Mouse (Mus musculus) NIH3T3 (cell line): Measurements from ENCODE around the gene Tmem104.
A peak's percentile ranks its signal among the peaks of the same experiment; 100 is the strongest.

Source experiments
- DNase-seq: peaks from one replicate; pipeline ENCODE4 v3.0.0-alpha.2; 2012; ENCODE audit warnings: low read depth

The Tmem104 gene

DNA sequence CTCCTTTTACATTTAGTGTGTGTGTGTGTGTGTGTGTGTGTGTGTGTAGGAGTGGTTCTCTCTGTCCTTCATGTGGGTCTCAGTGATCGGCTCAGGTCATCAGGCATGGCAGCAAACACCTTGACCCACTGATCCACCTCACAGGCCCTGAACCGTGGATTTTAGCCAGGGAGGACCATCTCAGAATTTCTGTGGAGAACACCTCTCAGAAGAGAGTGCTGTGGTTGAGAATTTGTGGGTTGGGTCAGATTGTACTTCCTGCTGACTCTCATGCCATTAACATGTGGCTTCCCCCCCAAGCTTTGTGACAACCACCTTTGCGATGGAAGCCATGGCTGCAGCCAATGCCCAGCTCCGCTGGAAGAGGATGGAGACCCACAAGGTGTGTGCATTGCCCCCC is 13.2 kb downstream of the Tmem104 start:
- no peak for DNase-seq

DNA sequence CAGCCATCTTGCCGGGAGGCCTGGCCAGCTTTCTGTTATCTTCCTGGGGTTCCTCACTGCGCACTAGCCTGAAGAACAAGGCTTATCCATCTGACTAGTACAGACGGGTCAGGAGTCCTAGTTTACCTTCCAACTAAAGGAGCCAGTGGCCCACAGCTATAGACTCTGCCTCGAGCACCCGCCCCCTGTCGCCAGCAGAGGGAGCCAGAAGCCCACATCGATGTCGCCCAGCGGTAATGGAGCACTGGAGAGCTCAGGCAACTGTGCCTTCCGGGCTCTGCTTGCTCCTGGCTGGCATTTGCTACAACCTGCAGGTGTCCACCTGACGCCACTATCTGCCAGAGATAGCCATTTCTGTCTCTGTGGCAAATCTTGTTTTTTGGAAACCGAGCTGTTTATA is 15.0 kb downstream of the Tmem104 start:
- DNase-seq = peak; percentile 86

DNA sequence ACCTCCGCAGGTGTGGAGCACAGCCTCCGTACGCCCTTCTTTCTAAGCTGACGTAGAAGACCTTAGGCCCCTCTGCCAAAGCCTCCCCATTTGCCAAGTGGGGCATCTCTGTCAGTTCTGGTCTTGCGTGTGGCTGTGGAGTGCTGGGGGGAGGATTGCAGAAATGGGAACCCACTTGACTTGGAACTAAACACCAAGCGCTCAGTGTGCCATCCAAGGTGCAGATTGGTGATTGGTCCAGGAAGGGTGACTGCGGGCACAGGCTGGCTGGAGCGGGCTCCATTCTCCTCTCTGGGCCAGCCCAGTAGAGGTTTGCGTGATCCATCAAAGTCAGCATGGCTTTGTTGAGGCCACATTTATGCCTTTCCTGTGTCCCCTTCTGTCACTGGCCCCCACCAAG is 15.5 kb downstream of the Tmem104 start:
- DNase-seq = no peak

DNA sequence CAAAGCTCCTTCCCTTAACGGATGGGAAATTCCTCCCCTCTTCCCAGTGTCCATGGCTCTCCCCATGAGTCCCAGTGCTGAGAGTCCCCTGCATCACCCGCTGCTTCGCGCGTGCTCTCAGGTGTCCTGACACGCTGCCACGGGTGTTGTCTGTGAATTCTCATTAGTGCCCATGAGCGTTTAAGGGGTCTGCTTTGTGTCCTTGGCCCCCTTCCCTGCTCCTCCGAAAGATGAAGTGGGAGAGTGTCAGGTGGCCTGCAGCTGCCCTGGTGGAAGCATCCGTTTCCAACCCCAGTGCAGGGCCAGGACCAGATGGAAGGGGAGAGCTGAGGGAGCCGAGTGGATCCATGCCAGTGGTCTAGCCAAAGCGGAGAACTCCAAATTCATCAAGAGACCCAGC is 20.8 kb downstream of the Tmem104 start:
- DNase-seq = no peak

DNA sequence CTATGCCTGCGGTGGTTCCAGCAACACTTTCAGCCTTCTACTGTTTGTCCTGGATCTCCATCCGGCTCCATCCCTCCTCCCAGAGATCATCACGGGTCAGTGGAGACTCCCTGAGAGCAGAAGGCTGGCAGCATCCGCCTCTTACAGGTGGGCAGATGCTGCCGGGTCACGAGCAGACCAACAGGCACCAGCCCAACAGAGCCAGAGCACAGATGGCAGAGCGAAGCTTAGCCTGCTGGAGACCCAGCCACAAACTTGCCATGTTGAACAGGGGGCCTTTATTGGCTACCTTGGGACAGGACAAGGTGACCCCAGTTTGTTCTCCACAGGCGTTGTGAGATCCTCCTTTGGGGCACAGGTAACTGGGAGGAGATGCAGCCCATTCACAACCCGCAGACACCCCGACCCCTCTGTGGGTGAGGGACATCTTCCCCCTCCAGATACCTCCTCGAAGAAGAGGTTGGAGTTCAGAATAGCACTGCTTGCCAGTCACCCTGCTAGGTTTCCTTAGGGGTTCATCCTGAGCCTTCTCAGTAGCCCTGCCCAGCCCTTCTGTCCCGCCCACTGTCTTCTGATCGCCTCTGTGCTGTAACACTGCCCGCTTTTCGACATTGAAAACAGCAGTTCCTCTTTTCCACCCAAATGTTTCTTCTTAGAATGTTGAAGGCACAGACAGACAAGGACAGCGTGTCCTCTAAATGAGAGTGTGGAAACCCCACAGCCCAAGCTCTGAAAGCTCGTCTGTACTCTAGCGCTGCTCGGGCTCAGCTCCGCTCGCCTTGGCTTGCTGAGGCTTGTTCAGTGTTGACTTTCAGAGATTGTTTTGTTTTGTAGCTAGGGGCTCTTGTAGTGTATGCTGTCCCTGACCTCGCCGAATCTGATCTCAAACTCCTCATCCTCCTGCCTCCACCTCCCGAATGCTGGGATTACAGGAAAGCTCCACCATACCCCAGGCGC is 21.8 kb downstream of the Tmem104 start:
- no peak for DNase-seq

DNA sequence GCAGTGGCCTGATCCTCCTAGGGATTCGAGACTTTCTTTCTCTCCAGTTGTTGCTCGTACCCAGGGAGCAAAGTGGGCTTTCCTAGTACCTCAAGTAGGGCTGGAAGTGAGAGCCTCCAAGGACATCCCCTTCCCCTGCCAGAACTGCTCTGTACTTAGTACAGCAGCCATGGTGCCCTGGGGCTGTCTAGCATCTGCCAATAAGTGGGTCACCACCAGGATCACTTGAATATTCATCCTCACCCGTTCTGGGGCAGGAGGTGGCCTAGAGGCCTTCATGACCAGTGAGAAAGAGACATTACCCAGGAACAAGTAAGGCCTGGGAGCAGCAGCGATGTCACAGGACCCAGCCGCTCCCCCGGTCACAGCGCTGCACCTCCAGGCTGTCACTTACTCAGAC is 22.7 kb downstream of the Tmem104 start:
- no peak for DNase-seq

DNA sequence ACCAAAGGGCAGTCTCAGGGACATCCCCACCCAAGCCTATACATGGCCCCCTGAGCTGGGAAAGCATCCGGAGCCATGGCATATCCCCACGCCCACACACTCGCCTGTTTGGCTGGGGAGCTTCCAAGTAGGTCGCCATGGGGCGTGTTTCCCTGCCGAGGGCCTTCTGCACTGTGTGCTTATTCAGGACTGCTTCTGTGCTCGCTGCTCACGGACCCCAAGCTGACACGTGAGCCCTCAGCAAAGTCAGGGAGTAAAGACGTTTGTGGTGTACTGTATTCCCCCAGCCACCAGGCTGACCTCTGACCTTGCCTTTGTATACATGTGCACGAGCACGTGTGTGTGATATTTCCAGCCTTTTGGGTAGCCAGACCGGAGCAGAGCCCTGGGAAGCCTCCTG is 24.8 kb downstream of the Tmem104 start:
- no peak for DNase-seq

DNA sequence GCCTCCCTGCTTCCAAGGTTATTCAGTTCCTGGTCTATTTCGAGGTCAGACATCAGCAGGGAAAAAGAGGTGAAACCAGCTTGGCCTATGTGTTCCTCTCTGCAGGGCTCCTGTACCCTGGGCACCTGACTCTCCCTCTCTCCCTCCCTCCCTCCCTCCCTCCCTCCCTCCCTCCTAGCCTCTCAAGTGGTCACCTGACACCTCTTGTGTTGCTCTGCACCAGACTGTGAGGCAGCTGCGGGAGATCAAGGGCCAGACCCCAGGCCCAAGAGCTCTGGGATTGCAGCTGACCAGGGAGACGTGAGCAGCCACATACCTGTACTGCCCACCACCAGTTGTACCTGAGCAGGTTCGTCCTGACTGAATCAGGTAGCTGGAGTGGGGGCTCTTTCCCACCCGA is 27.8 kb downstream of the Tmem104 start:
- DNase-seq = no peak

DNA sequence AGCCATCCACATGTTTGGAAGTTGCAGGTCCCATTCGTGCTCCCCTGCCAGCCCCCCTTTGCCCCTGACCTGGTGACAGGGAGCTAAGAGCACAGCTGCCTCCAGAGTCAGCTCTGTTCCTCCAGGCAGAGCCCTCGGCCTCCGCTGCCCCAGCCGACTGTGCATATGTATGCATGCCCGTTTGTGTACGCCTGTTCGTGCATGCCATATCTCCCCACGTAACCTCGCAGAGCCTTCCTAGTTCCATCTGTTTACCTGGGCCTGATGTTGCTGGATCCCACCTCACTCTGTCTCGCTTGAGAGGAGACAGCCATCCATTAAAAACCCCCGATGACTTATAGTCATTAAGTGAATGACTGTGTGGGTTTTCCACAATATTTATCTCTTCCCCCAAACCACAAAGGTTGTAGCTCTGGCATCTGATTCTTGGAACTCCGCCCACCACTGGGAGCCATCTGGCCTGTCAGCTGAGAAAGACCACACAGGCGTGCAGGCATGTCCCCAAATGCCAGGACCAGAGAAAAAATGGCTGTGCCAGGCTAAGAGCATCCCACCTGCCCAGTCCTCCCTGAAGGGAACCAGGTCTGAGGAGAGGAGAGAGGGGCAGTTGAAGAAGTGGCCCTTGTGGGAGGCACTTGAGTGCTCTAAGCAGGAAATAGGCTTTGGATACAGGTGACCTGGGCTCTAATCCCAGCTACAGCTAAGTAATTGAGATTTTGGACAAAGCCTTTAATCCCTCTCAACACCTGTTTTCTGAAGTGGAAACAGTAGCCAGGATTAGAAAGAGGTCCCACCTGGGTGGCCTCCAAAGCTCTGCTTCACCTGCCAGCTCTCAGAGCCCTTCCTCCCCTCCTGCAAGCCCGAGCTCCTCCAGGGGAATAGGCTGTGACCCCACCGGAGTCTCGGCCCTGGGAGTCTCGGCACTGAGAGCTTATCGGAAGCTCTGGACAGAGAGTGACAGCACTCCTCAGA is 30.4 kb downstream of the Tmem104 start:
- peak; percentile 38 for DNase-seq

DNA sequence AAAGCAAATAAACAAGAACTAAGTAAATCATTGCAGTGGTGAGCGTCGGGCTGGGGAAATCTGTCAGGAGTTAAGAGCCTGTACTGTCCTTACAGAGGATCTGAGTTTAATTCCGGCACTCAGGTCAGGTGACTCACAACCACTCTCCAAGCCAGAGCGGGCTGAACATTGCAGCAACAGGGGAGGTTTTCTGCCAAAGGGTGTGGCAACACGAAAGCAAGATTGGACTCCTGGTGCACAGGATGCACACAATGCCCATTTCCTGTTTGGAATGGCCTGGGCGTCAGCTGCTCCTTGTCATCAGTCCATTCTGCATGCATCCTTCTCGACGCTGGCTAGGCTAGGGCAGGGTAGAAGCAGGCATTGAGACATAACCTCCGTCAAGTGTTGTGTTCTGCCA is 32.0 kb downstream of the Tmem104 start:
- DNase-seq = peak; percentile 84

DNA sequence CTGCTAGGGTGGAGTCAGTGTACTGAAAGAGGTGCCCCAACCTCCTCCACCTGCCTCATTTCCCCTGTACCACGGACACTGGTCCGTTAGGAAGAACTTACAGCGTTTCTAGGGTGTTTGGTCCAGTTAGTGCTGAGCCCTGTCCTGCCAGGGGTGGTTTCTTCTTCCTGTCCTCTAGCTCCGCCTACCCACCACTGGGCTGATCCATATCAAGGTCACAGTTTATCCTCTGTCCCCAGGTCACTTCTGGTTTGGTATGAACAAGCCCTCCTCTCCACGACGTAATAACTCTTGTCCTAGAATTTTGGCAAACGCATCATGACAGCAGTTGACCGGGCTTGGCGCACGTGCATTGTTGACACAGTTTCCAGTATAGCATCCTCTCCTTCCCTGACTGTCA is 32.4 kb downstream of the Tmem104 start:
- DNase-seq = no peak

DNA sequence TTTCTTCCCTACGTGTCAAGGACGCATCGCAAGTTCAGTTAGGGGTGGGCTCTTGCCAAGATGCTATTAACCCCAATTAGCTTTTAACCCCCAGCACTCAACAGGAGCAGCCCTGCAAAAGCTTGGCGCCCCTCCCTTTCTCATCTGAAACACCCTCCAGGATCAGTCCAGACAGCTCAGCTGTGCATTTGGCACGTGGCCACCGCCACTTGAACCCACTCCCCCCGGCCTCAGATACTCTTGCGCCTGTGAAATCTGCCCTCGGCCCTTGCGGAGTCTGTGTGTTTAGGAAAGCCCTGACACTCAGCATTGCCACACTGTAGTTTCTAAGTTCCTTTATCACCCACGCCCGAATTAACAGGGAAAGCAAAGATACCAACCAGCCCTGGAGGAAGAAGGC is 34.8 kb downstream of the Tmem104 start:
- DNase-seq = peak; percentile 23

DNA sequence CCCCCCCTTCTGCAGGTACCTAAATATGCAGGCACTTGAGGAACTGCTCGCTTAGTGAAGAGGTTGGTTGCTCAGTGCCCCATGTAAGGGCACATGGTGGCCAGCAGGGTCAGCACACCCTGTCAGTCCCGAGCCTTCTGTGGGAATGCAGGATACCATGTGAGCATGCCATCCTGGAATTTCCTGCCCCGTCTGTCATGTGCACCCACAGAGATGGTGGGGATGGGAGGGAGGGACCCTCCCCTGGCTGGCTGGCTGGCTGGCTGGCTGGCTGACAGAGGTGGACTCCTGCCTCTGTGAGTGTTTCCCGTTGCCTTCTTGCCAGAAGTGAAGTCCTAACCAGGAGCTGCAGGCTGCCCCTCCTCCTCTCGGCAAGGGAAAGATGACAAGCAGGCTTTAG is 35.3 kb downstream of the Tmem104 start:
- DNase-seq = no peak

DNA sequence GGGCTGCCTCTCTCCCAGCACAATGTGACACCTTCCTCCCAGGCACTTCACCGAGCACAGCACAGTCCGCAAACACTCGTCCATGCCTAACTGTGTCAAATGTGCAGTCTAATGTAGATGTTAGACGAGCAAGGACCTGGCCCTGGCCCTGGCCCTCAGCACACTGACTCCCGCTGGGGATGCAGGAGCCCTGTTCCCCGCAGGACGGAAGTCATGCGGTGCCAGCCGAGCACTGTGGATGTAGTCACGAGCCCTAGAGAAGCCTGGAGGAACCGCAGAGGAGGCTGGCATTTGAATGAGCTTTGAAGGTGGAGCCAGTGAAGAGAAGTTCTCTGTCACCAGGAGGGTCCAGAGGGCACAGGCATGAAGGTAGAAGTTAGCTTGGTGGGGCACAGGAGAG is 36.2 kb downstream of the Tmem104 start:
- no peak for DNase-seq

DNA sequence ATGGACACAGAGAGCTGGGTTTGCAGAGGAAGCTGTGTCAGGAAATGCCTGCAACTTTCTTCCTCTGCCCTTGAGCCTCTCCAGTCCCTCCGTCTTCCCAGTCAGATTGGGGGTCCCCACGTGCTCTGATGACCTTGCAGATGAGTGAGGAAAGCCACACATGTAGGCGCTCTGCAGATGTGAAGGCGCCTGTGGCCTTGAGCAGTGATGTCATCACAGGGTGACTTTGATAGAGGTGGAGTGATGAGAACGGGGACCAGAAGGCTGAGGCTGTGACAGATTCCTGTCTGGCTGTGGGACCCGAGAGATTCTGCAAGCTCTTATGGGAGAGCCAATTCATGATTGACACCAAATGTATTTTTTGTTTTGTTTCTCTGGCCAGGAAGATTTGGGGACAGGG is 36.6 kb downstream of the Tmem104 start:
- DNase-seq = no peak

DNA sequence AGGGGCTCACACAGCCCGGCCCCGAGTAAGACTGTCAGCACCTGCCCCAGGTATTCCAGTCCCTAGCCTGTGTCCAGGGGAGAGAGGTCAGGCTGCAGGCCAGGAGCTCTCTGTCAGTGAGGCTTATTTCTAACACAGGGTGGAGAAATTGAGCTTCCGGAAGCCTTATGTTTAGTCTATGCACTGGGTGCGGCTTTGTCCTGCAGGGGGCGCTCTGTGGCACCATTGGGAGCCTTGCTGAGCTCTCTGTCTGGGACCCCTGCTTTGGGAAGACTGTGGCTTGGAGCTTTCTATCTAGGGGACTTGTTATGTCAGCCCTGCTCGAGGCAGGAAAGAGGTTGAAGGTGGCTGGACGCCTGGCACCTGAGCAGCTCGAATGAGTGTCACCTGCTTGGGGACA is 37.6 kb downstream of the Tmem104 start:
- peak; percentile 50 for DNase-seq

DNA sequence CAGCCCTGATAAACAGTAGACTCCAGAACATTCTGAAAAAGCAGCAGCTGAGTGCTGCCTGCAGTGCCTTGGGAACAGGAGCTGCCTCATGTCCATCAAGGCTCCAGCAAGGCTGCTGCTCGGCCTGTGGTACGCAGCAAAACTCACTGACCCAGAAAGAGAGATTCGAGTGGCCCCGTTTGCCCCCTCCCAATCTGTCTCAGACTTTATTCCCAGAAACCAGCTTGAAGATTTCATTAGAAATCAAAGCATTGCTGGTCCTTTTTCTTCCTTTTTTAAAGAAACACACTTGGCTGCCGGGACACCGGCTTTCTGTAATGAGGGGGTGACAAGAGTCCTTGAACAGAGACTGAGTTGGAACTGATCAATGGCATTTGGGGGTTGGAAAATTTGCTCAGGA is 38.0 kb downstream of the Tmem104 start:
- no peak for DNase-seq

DNA sequence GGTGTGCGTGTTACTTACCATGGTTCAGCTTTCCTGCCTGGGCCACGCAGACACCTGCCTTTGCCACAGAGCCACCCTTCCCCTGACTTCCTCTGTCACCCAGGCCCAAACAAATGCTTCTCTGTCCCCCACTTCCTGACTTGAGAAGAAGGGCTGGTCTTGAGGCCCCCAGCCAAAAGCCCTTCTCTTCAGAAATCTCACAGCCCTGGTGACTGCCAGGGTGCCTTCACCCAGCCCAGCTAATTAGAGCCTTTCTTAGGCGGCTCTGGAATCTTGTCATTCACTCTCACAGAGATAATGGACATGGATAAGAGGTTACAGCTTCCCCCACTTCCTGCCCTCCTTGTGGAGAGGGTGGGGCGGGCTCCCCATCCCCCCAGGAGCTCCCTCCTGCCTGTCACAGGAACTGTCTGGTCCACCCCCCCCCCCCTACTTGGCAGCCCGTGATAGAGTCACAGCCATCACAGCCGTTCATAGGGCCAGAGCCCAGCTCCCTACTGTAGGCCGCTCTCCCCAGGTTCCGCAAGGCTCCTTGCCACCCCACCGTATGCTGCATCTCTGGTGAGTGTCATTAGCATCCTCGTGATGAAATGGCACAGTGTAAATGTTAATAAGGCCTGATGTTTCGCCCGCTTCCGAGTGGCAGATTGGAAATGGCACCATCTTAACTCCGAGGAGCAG is 39.7 kb downstream of the Tmem104 start:
- no peak for DNase-seq

DNA sequence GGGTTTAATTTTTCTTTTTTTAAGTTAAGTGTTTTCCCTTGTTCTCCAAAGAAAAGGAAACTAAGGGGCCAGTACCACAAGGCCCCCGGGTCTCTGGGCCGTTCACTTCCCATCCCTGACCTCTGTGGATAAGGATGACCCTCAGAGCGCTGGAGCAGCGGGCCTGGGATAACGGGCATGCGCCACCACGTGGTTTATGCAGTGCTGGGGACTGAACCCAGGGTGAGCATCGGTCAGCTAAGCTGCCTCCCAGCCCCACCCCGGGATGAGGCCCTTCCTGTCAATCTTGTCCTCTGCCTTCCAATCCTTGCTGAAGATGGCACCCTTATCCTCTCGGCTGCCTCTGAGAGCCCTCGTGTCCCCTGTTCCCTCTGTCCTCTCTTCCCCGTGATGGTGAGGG is 40.4 kb downstream of the Tmem104 start:
- DNase-seq = no peak

DNA sequence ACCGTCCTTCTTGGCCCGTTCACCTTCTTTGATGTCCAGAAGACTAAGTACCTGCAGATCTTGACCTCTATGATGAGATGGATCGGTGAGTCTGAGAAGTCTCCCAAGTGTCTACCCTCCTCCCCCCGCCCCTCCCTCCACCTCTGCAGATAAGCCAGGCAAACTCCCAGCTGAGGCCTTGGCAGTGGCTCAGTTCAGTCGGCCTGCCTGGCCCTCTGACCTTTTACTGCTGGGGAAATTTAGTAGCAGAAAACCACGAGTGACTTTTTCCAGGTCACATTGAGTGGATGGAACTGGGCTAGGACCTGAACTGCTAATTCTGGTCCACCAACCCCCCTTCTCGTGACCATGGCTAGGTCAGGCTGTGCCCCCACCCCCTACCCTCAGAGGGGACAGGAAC is 41.1 kb downstream of the Tmem104 start:
- DNase-seq = no peak

DNA sequence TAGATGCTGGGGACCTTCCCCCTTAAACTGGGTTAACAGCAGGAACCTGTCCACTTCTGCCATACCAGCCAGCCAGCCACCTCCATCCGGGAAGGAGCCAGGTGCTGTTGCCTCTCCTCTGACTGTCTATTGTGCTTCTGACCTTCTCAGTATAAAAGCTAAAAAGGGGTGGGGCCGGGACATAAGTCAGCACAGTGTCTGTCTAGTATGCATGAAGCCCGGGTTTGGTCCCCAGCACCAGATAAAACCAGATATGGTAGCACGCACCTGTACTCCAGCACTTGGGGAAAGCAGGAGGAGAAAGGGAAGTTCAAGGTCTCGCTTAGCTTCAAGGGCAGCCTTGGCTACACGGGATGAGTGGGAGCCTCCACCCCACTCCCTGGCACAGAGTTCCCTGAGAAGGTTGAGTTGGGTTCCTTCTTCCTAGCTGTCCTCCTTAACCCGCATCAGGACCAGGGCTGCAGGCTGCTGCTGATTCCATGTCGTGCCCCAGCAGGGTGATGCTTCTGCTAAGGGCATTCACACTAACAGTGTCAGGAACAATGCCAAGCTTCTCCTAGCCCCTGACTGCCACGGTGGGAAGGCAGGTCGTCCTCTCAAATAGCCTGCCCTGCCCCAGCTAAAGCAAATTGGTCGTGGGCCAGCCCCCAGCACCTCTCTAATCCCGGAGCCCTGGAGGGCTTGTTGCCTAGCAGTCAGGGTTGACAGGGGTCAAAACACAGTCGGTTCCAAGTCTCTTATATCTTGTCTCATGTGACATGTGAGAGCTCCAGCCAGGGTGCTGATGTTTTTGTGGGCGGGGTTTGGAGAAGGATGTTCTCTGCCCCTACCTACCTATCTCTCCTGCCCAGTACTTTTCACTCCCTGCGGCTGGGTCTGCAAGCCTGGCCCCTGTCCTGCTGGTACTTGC is 42.0 kb downstream of the Tmem104 start:
- DNase-seq = no peak
